Mouse (Mus musculus) MEL (cell line): Measurements from ENCODE around the gene Siah1a. TPM values are rescaled to one million over a fixed set of nuclear protein-coding genes. Genes with fewer than 3 reads are reported as not detected.
A peak's percentile ranks its signal among the peaks of the same experiment; 100 is the strongest.

Source experiments
- DNase-seq: peaks from one replicate; pipeline ENCODE4 v3.0.0; 2011; ENCODE audit warnings: low read depth, low spot score
- H3K27ac ChIP-seq: 2 replicates; pipeline ENCODE4 v1.5.1; 2012; ENCODE audit warnings: low read depth, mild to moderate bottlenecking, control low read depth, low read length, moderate library complexity; ENCODE audit not compliant: control insufficient read depth
- H3K27me3 ChIP-seq, 2 experiments: fragments of 150-350 bp in 1 of 2; sonication (generic) in 1 of 2; 2 replicates each; pipeline ENCODE4 v1.6.1; 2012; ENCODE audit warnings: low read length in 2 of 2, mild to moderate bottlenecking in 2 of 2, improper control_type of control experiment in 1 of 2, moderate library complexity in 1 of 2; ENCODE audit not compliant: insufficient read depth in 2 of 2, control insufficient read depth in 1 of 2
- H3K36me3 ChIP-seq, 2 experiments: 2 replicates each; pipeline ENCODE4 v1.6.1; 2012 to 2014; ENCODE audit warnings: low read length in 2 of 2, improper control_type of control experiment in 1 of 2, inconsistent platforms in 1 of 2, mild to moderate bottlenecking in 1 of 2; ENCODE audit not compliant: insufficient read depth in 2 of 2, control insufficient read depth in 1 of 2
- H3K4me1 ChIP-seq, 2 experiments: fragments of 150-350 bp in 1 of 2; sonication (generic) in 1 of 2; 2 replicates each; pipeline ENCODE4 v1.6.1; 2012; ENCODE audit warnings: low read length in 2 of 2, improper control_type of control experiment in 1 of 2, mild to moderate bottlenecking in 1 of 2; ENCODE audit not compliant: insufficient read depth in 2 of 2, control insufficient read depth in 1 of 2
- H3K4me3 ChIP-seq, 2 experiments: fragments of 150-350 bp in 1 of 2; sonication (generic) in 1 of 2; 2 replicates each; pipeline ENCODE4 v1.5.1; 2012; ENCODE audit warnings: low read depth in 2 of 2, low read length in 2 of 2, mild to moderate bottlenecking in 2 of 2, moderate library complexity in 2 of 2, control low read depth in 1 of 2, improper control_type of control experiment in 1 of 2; ENCODE audit not compliant: control insufficient read depth in 1 of 2, insufficient read depth in 1 of 2
- H3K79me2 ChIP-seq: 2 replicates; pipeline ENCODE4 v1.6.1; 2012; ENCODE audit warnings: mild to moderate bottlenecking, low read length, moderate library complexity; ENCODE audit not compliant: control insufficient read depth, poor library complexity, insufficient read depth
- H3K9ac ChIP-seq: 2 replicates; pipeline ENCODE4 v1.6.1; 2012; ENCODE audit warnings: low read depth, mild to moderate bottlenecking, control low read depth, low read length, moderate library complexity; ENCODE audit not compliant: control insufficient read depth, poor library complexity, severe bottlenecking
- H3K9me3 ChIP-seq: fragments of 150-350 bp; sonication (generic); replicated peaks from 2 replicates; pipeline ENCODE4 v1.6.1; 2012; ENCODE audit warnings: mild to moderate bottlenecking, low read length, improper control_type of control experiment, moderate library complexity; ENCODE audit not compliant: insufficient read depth
- CHD1 ChIP-seq: IDR thresholded peaks from 2 replicates; pipeline ENCODE4 v1.6.1; 2012; ENCODE audit warnings: low read depth, mild to moderate bottlenecking, inconsistent platforms, low read length, improper control_type of control experiment
- E2F4 ChIP-seq: IDR thresholded peaks from 2 replicates; pipeline ENCODE4 v1.6.1; 2011; ENCODE audit warnings: low read depth, low read length, improper control_type of control experiment, borderline replicate concordance
- ELF1 ChIP-seq: IDR thresholded peaks from 2 replicates; pipeline ENCODE4 v1.6.1; 2014; ENCODE audit warnings: low read depth, mild to moderate bottlenecking, inconsistent platforms, low read length, improper control_type of control experiment, moderate library complexity
- EP300 ChIP-seq, 2 experiments: IDR thresholded peaks; 2 replicates each; pipeline ENCODE4 v1.6.1; 2011; ENCODE audit warnings: improper control_type of control experiment in 2 of 2, low read length in 2 of 2, low read depth in 1 of 2, mild to moderate bottlenecking in 1 of 2
- GATA1 ChIP-seq: IDR thresholded peaks from 2 replicates; pipeline ENCODE4 v1.6.1; 2011; ENCODE audit warnings: low read depth, low read length, improper control_type of control experiment
- HCFC1 ChIP-seq: IDR thresholded peaks from 2 replicates; pipeline ENCODE4 v1.6.1; 2012; ENCODE audit warnings: low read depth, mild to moderate bottlenecking, inconsistent platforms, low read length, improper control_type of control experiment, moderate library complexity
- MAFK ChIP-seq: IDR thresholded peaks from 2 replicates; pipeline ENCODE4 v1.6.1; 2011; ENCODE audit warnings: low read depth, mild to moderate bottlenecking, low read length, improper control_type of control experiment, borderline replicate concordance
- MAX ChIP-seq: IDR thresholded peaks from 2 replicates; pipeline ENCODE4 v1.6.1; 2011; ENCODE audit warnings: low read length, improper control_type of control experiment
- MAZ ChIP-seq: IDR thresholded peaks from 2 replicates; pipeline ENCODE4 v1.6.1; 2012; ENCODE audit warnings: low read depth, mild to moderate bottlenecking, inconsistent platforms, low read length, improper control_type of control experiment
- MXI1 ChIP-seq: IDR thresholded peaks from 2 replicates; pipeline ENCODE4 v1.6.1; 2011; ENCODE audit warnings: mild to moderate bottlenecking, low read depth, low read length, improper control_type of control experiment
- MYB ChIP-seq: IDR thresholded peaks from 2 replicates; pipeline ENCODE4 v1.6.1; 2011; ENCODE audit warnings: mild to moderate bottlenecking, low read depth, low read length, improper control_type of control experiment
- MYC ChIP-seq: IDR thresholded peaks from 2 replicates; pipeline ENCODE4 v1.6.1; 2011; ENCODE audit warnings: low read depth, mild to moderate bottlenecking, low read length, improper control_type of control experiment, moderate library complexity
- NRF1 ChIP-seq: IDR thresholded peaks from 2 replicates; pipeline ENCODE4 v1.6.1; 2014; ENCODE audit warnings: low read depth, mild to moderate bottlenecking, inconsistent platforms, low read length, improper control_type of control experiment, moderate library complexity; ENCODE audit not compliant: poor library complexity, insufficient read depth, severe bottlenecking
- POLR2AphosphoS2 ChIP-seq: IDR thresholded peaks from 2 replicates; pipeline ENCODE4 v1.6.1; 2011; ENCODE audit warnings: low read length, improper control_type of control experiment
- RAD21 ChIP-seq: IDR thresholded peaks from 2 replicates; pipeline ENCODE4 v1.6.1; 2011; ENCODE audit warnings: mild to moderate bottlenecking, low read depth, low read length, improper control_type of control experiment
- RCOR1 ChIP-seq: IDR thresholded peaks from 2 replicates; pipeline ENCODE4 v1.6.1; 2012; ENCODE audit warnings: low read depth, mild to moderate bottlenecking, inconsistent platforms, low read length, improper control_type of control experiment
- SIN3A ChIP-seq: IDR thresholded peaks from 2 replicates; pipeline ENCODE4 v1.6.1; 2012; ENCODE audit warnings: low read length, improper control_type of control experiment, inconsistent platforms
- SMC3 ChIP-seq: IDR thresholded peaks from 2 replicates; pipeline ENCODE4 v1.6.1; 2011; ENCODE audit warnings: low read depth, low read length, improper control_type of control experiment
- TCF12 ChIP-seq: IDR thresholded peaks from 2 replicates; pipeline ENCODE4 v1.6.1; 2014; ENCODE audit warnings: low read depth, mild to moderate bottlenecking, inconsistent platforms, low read length, improper control_type of control experiment, moderate library complexity
- ZC3H11A ChIP-seq: IDR thresholded peaks from 2 replicates; pipeline ENCODE4 v1.6.1; 2012; ENCODE audit warnings: low read depth, mild to moderate bottlenecking, inconsistent platforms, low read length, improper control_type of control experiment
- ZKSCAN1 ChIP-seq: IDR thresholded peaks from 2 replicates; pipeline ENCODE4 v1.6.1; 2012; ENCODE audit warnings: low read depth, mild to moderate bottlenecking, inconsistent platforms, low read length, improper control_type of control experiment, moderate library complexity
- ZMIZ1 ChIP-seq: IDR thresholded peaks from 2 replicates; pipeline ENCODE4 v1.6.1; 2012; ENCODE audit warnings: low read depth, mild to moderate bottlenecking, inconsistent platforms, low read length, improper control_type of control experiment, moderate library complexity
- ZNF384 ChIP-seq: IDR thresholded peaks from 2 replicates; pipeline ENCODE4 v1.6.1; 2012; ENCODE audit warnings: low read depth, mild to moderate bottlenecking, inconsistent platforms, low read length, improper control_type of control experiment
- polyA plus RNA-seq, 2 experiments: library from polyadenylated mRNA; stranded (reverse) in 1 of 2; unstranded in 1 of 2; fragments of >175 nt in 1 of 2; fragments of >200 nt in 1 of 2; gene quantifications; 2 replicates each; pipeline versions ENCODE4 v1.2.1 to v1.2.4; 2012; ENCODE audit warnings: low replicate concordance in 2 of 2, low read depth in 1 of 2; ENCODE audit not compliant: insufficient read length in 2 of 2, insufficient read depth in 1 of 2, missing spikeins in 1 of 2
- total RNA-seq: library from RNA; depleted of rRNA; stranded (reverse); fragments of 300-350 nt; gene quantifications from 2 replicates; pipeline ENCODE4 v1.2.3, GENCODE M21; 2012

Gene Siah1a
- total and polyA plus RNA-seq, 3 experiments = 8.3 to 12.2 TPM; not detected in 1

DNA sequence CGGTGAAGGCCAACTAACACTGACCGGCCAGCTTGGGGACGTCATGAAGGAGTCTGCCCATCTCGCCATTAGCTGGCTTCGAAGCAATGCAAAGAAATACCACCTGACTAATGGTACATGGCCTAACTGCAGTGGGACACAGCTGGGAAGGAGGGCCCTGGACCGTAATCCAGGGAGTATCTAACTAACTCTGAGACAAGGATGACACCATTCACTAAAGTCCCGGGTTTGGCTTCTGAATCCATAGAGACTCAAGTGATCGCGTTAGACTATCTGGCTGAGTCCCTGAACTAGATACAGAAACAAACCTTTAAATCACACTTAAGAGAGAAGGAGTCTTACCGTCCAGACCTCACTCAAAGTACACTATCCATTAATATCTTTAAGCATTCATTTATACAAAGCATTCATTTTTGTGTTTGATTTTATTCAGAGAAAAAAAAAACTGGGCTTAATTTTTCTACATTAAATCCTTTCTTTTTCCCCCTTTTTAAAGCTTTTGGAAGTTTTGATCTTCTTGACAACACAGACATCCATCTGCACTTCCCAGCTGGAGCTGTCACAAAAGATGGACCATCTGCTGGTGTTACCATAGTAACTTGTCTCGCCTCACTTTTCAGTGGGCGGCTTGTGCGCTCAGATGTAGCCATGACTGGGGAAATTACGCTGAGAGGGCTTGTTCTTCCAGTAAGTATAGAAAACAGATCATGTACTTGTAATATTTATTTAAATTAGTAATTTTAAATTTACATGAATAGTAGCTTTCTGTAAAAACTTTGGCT lies 32.1 kb downstream of the Siah1a start:
- no peak overlapping the region for H3K9ac ChIP-seq
- H3K79me2 ChIP-seq = no peaks in the 10 kb centered on the region
- H3K9me3 ChIP-seq = no peaks in the 10 kb centered on the region
- DNase-seq = no peak
- no peak for TF ChIP-seq ZMIZ1
- TF ChIP-seq RAD21 = no peak
- no peak for TF ChIP-seq MAFK
- TF ChIP-seq ZKSCAN1 = no peak
- TF ChIP-seq MAX = no peak
- TF ChIP-seq MAZ = no peak
- TF ChIP-seq E2F4 = no peak
- TF ChIP-seq MXI1 = no peak
- TF ChIP-seq SMC3 = no peak
- no peak for TF ChIP-seq ZC3H11A
- no peak for TF ChIP-seq POLR2AphosphoS2
- no peak for TF ChIP-seq RCOR1
- TF ChIP-seq CHD1 = no peak
- TF ChIP-seq HCFC1 = no peak
- TF ChIP-seq ELF1 = no peak
- no peak for TF ChIP-seq NRF1
- TF ChIP-seq MYC = no peak
- TF ChIP-seq MYB = no peak
- no peak for TF ChIP-seq TCF12
- no peak for TF ChIP-seq SIN3A
- H3K4me3 ChIP-seq = no peak overlapping the region
- H3K4me1 ChIP-seq = peaks cover 3 to 12% of the 10 kb centered on the region in 2 experiments
- H3K27ac ChIP-seq = no peak overlapping the region
- H3K36me3 ChIP-seq = peaks cover 4 to 13% of the 10 kb centered on the region in 2 experiments
- H3K27me3 ChIP-seq = no peaks in the 10 kb centered on the region

GRCm38 (mm10) chr8:86712594-86712993 lies 33.1 kb downstream of the Siah1a start:
- H3K9ac ChIP-seq = no peak overlapping the region
- no peaks in the 10 kb centered on the region for H3K27me3 ChIP-seq
- peaks cover 9 to 17% of the 10 kb centered on the region in 2 experiments for H3K4me1 ChIP-seq
- peak; percentile 33 for DNase-seq
- H3K27ac ChIP-seq = no peak overlapping the region
- no peaks in the 10 kb centered on the region for H3K79me2 ChIP-seq
- no peak overlapping the region for H3K4me3 ChIP-seq
- no peaks in the 10 kb centered on the region for H3K9me3 ChIP-seq
- peaks cover 4 to 19% of the 10 kb centered on the region in 2 experiments for H3K36me3 ChIP-seq
- TF ChIP-seq EP300 (IDR thresholded peaks at IDR 0.05; ENCODE audit: low read depth in 1 of 2, low read length in 2 of 2) (peak; percentile 18 to 26; a peak in 1 of 4 replicates), ZNF384 (no peak), GATA1 (0 out of 2 replicates have a peak, but pooled peaks have one; percentile 8)
